Mouse (Mus musculus) thymus, adult 18-20 months (tissue): ENCODE data around the gene Slc43a3.
"Not testable (repeated sequence)": the region's sequence is repeated elsewhere in the genome, so short reads cannot be mapped to it uniquely, and the experiment has no call there.

Experiments used
- DNase-seq, 2 experiments: peaks; one replicate each; pipeline ENCODE4 v3.0.0; 2022; ENCODE audit warnings: mixed read lengths in 2 of 2

Slc43a3 gene

DNA sequence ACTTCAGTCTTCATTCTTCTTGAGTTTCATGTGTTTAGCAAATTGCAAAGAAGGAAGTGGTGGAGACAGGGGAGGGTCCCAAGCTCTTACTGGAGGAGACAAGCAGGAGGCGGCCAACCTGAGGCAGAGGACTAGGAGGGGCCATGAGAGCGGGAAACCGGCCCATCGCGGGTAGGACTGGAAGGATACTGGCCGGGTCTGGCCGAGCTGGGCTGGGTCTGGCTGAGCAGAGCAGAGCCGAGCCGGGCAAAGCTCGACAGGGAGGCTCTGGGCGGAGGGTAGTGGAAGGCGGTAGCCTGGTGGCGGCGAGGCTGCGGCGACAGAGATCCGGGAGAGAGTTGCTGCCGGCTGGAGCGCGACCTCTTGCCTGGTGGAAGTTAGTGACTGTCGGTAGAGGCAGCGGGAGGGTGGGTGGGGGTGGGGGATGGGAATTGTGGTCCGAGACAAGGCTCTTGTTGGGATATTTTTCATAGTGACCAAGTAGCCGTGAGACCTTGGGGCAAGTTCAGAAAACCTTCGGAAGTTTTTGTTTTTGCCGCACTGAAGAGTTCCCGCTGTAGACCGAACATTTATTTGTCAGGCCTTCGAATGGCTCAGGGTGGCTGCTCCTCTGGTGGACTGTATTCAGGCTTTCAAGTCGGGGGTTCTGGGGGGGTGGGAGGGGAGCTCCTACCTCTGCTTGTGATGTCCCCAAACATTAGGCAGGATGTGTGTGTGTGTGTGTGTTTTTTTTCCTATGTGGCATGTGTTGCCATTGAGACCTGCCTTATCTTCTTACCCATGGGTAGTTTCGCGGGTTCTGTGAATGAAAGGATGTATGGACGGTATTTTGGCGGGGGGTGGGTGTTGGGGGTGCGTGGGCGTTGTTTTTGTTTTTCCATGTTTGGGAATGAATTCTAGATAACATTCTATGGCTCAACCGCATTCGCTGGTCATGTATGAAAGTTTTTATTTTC lies at the start of gene Slc43a3:
Slc43a3 (plus strand) TSS at position 106 of the 956 bp plus-strand sequence.
- DNase-seq, result peak; percentile 62 to 65

DNA sequence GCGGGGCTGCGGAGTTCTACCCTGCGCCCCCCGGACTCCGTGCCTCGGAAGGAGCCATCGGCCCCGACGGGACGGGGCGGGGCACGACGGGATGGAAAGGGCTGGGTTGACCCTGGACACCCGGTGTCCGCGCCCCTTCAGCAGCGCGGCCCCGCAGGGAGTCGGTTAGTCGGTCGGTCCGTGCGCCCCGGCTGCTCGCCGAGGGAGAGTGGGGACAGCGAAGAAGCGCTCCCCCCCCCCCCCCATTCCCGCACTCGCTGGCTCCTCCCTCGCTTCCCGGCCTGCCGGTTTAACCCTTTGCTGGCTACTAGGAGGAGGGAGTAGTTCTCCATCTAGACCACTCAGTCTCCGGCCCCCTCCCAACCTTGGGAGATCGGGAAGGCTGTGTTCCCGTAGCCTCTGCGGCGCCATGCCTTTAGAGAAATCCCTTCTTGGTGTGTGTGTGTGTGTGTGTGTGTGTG lies 49.5 kb upstream of the Slc43a3 start:
- no peak for DNase-seq

DNA sequence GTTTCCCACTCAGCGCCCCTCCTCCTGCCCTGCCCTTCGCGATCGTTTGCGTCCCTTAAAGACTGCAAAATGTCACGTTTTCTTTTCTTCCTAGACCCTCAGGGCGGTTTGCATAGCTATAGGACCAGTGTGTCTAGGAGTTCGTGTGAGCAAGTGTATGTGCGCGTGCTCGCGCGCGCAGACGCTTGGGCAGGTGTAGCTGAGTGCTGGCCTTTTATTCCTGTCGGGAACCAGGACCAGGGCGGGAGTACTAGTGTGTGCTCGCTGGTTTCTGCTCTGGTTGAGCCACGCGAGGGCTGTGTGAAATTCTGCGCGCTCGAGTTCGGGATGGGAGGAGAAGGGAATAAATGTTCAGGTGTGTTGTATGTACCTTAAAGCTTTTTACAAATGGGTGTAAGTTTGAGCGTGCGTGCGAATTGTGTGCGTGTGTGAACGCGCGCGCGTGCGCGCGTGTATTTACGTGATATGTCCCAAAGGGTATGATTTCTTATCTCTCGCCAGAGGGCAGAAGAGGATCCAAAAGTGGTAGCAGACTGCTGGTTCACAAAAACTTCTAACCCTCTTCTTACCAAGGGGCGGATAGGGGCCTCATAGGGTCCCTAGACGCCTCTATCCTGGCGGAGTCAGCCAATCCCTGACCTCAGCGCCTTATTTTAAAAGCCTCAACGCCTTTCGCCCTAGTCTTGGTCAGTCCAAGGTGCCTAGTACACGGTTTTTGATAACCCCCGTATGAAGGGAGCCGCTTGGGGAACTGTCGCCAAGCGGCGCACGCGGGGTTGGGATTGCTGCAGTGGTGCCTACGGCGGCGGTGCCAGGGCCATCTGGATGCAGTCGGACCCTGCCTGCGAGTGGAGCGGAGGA lies 48.7 kb upstream of the Slc43a3 start:
- no peak for DNase-seq

DNA sequence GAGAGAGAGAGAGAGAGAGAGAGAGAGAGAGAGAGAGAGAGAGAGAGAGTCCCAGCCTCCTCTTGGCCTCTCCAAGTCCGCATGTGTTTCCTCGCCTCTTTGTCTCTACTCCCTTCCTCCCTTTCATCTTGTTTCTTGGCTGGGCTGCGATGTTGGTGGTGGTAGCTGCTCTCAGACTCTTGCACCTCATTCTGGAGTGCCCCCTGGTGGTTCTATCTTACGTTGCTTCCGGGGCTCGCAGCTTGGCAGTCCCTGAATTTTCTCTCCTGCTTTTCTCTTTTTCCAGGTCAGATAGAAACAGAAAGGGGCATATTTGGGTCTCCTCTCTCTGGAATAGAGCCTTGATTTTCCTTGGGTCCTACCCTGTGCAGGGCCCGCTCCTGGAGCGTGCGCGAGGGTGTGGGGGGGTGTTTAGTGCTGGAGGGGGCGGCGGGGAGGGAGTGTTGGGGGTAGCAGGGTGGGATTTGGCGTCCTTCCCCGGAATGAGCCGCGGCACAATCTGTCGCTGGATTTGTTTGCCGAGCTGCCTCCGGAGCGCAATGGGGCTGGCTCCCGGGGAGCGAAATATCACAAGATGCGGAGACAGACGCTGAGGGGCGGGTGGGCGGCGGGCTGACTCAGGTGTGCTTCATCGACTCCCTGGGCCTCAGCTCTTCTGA lies 47.6 kb upstream of the Slc43a3 start:
- peak in 1 of 2 experiments; percentile 53 for DNase-seq

DNA sequence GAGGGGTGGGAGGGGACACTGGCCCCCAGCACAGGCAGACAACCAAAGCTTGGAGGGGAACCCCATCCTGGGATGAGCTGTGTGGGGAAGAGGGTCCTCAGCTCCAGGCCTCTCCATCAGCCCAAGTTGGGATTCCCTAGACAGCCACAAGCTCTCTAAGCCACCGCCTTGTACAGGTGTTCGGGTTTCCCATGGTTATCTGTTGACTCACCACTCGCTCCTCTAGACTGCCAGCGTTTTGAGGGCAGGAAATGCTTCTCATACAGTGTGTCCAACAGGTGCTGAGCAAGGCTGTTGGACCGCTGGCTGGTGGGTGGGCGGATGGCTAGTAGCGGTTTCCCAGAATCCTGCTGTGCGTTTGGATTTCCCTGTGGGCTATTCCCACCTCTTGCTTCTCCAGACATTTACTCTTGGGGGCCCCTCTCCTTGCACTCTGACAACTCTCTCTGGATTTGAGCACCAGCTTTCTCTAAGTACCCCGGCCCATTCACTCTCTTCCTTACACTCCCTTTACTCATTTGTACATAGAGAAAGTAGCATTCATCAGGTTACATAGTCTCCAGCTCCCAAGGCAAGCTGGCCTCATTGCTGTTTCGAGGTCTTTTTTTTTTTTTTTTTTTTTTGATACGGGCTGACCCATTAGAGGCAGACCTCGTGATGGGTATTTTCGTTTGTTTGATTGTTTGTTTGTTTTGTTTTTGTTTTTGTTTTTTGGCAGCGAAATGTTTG lies 46.9 kb upstream of the Slc43a3 start:
- no peak for DNase-seq

DNA sequence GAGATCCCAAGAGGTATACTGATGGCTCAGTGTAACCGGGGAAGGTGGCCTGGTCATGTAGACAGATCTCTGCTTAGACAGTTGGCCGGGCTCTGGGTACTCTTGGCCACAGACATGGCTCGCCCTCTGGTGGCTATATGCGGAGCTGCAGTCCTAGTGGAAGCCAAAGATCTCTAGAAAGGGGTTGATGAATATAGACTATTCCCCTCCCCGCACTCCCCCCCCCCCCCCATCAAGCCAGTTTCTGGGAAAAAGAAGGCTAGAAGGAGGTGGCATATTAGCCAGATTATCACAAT lies 46.4 kb upstream of the Slc43a3 start:
- DNase-seq, result peak in 1 of 2 experiments; percentile 49

DNA sequence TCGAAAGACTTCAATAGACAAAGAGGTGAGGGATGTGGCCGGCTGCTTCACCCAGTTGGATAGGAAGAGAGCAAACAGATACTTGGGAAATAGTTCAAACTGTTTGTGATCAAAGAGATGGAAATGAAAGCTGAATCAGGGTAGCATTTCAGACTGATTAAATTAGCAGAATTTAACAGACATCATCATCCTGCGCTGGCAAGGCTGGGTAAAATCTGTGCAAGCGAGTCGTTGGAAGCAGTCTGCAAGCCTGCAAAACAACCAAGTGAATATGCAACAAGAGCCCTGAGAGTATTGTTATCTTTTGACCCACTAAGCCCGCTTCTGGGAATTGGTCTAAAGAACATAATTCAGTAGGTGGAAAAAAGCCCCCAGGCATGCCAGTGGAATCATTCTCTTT lies 43.0 kb upstream of the Slc43a3 start:
- no peak for DNase-seq

DNA sequence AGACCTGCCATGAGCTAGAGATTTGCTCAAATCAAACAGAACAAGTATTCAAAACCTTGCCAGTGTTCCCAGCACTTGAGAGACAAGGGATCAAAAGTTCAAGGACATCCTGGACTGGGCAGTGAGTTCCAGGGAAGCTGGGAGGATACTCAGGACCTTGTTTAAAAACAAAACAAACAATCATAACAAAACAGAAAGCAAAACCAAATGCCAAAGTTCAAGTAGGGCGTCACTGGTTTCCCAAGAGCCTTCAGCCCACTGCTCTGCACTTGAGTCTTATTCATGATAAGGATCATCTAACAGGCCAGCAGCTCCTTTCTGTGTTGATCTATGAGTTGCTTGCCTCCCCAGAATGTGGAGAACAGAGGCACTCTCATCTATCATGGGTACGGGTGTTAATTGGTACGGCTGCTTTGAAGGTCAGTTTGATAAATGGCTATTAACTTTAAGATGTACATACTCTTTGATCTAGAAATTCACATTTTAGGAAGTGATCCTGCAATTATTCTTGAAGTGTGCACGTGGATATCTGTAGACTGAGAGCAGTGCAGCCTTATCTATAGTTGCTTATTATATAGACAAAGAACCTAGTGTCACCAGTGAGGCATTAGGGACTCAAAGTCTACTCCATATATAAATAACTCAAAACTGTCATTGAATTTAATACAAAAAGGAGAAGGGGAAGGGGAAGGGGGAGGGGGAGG lies 40.7 kb upstream of the Slc43a3 start:
- DNase-seq, result no peak

DNA sequence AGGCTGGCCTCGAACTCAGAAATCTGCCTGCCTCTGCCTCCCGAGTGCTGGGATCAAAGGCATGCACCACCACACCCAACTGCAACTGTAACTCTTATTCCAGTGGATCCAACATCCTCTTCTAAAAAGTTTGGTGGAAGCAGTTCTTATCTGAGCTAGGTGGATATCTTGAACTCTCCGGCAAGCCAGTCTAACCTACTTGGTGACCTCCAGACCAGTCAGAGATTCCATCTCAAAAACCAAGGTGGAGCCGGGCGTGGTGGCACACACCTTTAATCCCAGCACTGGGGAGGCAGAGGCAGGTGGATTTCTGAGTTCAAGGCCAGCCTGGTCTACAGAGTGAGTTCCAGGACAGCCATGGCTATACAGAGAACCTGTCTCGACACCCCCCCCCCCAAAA lies 39.7 kb upstream of the Slc43a3 start:
- not testable (repeated sequence) for DNase-seq

DNA sequence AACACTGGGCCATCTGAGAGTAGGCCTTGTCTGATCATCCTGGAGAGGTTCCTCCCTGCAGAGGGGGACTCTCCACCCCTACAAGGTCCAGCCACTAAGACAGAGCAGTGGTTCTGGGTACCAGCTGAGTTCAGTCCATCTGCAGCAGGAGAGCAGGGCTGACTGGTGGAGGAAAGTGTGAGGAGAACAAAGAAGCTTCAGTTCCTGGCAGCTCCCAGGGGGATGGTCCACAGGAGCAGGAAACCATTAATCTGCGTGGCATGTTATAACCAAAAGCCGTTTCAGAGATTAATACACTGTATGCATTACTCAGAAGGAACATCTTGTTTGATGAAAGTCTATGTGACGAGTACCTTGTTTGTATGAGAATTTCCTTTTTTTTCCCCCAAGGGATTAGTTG lies 23.7 kb upstream of the Slc43a3 start:
- DNase-seq, result no peak

DNA sequence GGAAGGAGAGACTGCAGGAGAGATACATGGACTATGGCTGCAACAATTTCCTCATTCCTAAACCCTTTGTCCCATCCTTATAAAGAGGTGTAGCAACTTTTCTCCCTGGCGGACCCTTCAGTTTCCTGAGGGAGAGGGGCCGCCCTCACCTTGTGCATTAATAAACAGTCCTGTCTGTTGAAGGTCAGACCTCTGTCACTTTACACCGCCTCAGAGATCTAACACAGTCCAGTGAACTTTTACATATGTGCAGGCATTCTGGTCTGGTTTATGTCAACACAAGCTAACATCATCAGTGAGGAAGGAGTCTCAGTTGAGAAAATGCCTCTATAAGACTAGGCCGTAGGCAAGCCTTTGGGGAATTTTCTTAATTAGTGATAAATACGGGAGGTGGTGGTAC lies 22.5 kb upstream of the Slc43a3 start:
- DNase-seq, result no peak

DNA sequence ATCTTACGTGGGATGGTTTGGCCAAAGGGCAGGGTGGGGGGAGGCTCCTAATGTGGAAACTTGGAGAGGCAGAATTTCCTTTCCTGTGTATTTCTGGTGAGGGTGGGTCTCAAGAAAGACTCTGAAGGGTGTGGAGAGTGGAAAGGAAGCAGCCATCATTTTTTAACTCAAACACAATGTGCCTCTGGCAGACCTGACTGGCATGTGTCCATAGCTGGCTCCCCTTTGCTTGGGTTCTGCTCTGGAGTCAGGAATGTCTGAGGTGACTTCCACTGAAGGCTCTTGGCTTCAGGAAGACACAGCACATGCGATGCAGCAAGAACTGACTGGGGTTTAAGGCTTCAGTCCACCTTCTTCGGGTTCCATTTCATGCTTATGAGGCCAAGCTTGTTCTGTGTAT lies 21.0 kb upstream of the Slc43a3 start:
- no peak for DNase-seq

DNA sequence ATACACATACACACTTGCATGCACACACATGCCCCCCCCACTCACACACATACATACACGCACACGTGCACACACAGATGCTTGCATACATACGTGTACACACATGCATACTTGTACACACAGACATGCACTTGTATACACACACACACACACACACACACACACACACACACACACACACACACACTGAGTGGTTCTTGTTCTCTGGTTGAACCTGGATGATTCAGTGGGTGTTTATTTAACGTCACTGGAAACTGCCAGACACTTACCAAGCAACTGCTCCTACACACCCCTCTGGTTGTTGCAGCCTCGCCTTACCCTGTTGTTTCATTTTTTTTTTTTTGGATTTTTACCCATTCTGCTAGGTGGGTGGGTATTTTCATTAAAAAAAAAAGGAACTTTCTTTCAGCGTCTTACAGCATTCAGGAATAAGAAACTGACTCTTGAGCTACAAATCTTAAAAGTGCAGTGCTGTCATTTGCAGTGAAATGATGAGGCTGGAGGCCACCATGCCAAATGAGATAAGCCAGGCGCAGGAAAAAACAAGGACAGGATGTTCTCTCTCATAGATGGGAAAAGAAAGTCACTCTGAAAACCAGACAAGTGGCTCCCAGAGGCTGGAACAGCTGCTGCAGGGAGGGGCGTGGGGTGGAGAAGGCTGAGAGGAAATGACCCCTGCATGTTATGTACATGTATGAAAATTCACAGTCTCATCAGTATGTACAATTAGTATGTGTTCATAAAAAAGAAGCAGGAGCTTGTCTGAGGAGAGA lies 19.6 kb upstream of the Slc43a3 start:
- DNase-seq, result no peak

DNA sequence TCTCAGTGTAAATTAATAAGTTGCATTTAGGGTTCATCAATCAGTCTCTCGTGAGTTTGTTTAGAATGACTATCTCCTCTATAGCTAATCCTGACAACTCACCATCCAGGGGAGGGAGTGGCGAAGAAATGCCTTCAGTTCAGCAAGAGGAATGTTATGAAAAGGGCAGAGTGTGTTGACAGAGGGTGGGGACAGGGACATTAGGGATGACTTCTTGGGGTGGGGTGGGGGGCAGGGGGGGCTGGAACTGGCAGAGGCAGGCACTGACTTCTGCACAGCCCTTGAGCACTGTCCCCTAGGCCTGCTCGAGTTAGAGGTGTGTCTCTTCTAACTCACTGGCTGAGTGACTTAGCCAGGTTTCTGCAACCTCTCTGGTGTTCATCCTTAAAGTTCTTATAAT lies 18.2 kb upstream of the Slc43a3 start:
- no peak for DNase-seq

DNA sequence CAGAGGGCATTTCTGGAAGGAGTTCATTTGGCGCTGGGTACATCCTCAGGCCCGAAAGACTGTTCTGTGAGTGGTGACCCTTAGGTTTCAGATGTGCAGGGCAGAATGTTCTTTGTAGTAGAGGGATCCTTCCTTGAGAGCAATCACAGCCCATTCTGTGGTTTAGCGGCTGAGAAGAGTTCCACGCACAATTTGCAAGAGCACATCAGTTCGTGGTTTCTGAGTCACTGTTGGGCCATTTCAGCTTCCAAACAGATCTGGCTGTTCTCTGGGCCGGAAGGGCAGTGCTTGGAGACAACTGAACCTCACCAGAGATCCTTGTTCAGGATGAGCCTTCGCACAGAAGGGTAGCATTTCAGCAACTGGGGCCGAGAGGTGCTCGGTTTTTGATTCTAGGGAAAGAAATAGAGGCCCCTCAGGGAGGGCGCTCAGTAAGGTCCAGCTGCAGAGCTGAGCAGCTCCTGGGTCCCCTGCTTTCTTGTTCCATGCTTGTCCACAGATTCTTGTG lies 16.7 kb upstream of the Slc43a3 start:
- no peak for DNase-seq

DNA sequence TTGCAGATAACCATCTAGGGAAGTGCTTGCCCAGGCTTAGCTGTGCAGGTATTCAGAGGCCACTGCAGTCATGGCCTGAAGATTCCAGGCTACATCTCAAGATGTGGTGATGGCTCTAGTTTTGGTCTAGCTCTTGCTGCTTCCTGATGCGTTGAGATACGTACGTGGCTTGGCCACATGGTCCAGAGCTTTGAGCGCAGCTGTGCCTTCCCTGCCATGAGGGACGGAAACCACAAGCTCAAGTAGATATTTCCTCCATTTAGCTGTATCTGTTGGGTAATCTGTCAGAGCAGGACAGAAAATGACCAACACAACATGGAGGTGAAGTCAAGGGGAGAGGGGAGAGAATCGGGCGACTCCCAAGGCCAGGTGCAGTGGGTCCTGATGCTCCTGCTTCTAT lies 6.2 kb upstream of the Slc43a3 start:
- DNase-seq, result no peak

DNA sequence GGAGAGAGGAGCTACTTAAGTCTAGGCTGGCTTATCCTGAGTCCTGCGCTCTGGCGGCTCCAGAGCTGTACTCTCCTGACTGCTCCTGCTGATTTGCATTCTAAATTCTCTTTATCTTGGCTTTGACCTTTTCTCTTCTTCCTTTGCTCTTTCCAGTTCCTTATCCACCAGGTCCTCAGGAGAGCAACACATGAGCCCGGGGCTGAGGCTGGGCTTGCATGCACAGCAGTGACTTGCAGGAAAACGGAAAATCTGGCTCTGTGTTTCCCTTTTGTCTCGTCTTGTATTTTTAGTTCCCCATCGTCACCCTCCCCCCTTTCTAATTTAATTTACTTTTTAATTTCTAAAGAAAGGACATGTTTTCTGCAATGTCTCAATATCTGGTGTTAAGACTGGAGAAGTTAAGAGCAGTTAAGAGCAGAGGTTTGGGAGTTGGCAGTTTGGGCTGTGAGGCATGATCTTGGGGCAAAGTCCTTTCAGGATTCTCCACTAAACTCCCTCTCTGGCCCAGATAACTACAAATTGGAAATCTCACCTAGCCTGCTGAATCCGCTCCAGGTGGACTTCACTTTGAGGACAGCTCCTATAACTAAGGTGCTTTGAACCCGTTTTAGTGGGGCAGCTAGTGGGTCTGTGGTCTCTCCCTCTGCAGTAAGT lies 2.3 kb upstream of the Slc43a3 start:
- no peak for DNase-seq

DNA sequence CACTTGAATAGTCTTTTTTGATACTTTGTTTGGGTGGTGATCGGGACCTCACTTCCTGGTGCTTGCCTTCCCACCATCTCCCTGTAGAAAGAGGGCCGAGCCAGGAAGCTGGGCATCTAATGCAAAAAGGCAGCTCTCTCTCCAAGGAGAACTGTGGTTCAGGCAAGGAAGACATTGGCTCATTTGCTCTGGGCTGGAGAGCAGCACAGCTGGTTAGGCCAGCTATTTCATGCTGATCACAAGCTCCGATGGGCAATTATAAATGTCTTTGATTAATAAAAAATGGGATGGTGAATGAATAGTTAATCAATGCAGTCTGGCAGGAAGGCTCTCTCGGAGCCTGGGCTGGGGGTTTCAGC lies 1.8 kb upstream of the Slc43a3 start:
- no peak for DNase-seq

DNA sequence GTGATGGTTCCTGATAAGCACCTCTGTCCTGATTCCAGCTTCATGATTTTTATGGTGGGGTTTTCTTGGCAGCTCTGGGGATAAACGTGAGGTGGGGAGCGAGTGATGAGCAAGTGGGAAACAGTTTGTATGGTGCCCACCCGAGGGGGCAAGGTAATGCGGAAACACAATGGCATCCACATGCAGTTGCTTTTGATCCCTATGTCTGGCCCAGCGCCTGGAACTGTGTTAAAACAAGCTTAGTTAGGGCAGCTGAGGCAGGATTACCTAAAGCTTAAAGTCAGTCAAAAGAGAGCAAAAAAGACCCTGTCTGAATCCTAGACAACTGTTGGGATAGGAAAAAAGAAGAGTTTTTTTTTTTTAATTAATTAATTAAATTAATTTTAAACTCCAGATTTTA lies 1.3 kb upstream of the Slc43a3 start:
- no peak for DNase-seq

DNA sequence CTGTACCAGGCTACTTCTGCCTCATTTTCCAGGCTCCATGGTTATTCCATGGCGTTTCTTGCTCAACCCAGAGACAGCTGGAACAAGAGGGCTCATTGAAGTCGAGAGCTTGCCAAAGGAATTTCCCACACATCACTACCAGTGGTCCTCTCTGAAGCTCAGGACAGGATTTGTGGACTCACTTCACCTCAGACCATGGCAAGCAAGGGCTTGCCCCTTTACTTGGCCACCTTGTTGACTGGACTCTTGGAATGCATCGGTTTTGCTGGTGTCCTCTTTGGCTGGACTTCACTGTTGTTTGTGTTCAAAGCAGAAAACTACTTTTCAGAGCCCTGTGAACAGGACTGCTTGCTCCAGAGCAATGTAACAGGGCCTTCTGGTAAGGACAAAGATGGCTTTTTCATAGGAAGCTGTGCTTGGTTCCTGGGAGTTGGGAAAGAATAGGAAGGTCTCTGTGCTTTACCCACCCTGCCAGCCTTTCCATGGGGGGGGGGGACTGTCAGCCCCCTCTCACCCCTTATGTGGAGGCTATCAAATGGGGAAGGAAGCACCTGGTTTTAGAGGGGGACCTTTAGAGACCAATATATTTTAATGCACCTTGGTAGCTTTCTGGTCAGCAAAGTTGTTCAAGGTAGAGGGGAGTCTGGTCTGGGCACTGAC lies 1.2 kb downstream of the Slc43a3 start:
- no peak for DNase-seq
